Mouse (Mus musculus) megakaryocyte, adult 5-6 weeks (primary cell): ENCODE data around the gene Lcmt1. TPM values are rescaled to one million over a fixed set of nuclear protein-coding genes. Genes with fewer than 3 reads are reported as not detected.
A peak's percentile ranks its signal among the peaks of the same experiment; 100 is the strongest.

Experiments used
- ATAC-seq: 2 replicates; pipeline ENCODE4 v1.8.0; 2016; ENCODE audit warnings: mild to moderate bottlenecking, inconsistent platforms; ENCODE audit not compliant: poor library complexity, severe bottlenecking
- total RNA-seq, 2 experiments: library from RNA; stranded (forward) in 1 of 2; stranded (reverse) in 1 of 2; fragments of 153-499, 151-499 nt in 1 of 2; fragments of 221-1000, 200-1000 nt in 1 of 2; gene quantifications; 2 replicates each; pipeline versions ENCODE4 v1.2.3 to v1.2.4; 2015 to 2017

Lcmt1 gene
- total RNA-seq, 2 experiments from 2014 or later, result 23.4 to 30.1 TPM

GRCm38 (mm10) chr7:123397931-123398330, 28.3 kb downstream of the Lcmt1 start:
- ATAC-seq, result no peak

GRCm38 (mm10) chr7:123398828-123399227, 29.2 kb downstream of the Lcmt1 start:
- ATAC-seq, result peak; percentile 68

DNA sequence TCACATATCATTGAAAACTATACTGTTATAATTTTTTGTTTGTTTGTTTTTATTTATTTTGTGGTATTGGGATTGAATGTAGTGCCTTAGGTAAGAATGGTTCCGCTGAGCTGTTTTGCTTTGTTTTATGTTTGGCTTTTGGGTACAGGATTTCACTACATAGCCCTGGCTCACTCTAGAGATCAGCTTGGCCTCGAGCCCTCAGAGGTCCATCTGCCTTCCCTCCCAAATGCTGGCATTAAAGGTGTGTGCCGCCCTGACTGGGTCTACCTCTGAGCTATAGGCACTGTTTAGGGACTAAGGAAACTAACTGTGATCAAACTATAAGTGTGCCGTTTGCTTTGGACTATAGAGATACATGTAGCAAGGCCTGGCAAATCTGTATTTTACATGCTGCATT, 29.7 kb downstream of the Lcmt1 start:
- ATAC-seq, result no peak

DNA sequence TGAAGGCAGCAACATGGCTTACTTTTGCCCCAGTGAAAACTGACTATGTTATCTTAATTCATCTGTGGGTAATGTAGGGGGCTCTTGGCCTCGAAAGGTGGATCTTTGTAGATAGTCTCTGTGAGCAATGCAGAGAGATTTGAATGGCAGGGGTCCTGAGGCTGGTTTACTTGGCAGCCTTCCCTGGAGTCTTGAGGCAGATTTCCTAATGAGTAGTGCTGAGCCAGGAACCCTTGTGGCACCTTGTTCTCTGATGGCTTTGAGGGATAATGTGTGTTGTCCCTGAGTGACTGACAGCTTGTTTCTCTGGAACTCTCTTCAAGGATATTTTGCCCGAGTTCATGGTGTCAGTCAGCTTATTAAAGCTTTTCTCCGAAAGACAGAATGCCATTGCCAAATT, 31.5 kb downstream of the Lcmt1 start:
- no peak for ATAC-seq

DNA sequence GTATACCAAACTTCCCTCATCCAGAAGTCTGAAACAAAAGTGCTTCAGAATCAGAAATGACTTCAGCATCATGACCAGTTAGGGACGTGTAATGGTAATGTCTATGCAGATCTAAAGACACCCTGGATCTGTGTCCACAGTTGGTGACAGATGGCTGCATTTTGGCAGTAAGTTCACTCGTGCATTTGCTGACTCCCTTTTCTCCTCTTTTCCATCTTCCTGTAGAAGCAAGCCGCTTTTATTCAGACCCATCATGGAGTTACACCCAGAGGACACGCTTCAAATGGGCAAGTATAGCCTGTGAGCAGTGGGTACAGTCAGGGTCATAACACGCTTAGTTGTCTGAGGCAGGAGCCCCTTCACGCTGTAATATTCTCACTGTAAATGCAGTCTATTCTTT, 34.6 kb downstream of the Lcmt1 start:
- no peak for ATAC-seq

DNA sequence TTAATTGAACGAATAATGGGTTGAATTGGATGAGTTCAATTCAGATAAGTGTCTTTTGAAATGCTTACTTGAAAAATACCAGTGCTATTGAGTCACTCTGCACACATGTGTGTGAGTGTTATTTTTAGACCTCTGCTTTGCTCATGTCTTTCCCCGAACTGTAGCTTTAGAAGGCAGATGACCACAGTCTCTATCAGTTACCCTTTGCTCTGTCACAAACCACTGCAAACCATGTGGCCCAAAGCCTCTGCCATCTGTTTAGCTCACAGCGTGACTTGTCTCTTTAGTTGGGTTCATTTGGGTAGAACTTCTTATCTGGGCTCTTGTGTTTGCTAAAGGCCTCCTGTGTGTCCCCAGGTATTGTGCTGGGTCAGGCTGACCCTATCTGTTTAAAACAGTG, 36.0 kb downstream of the Lcmt1 start:
- ATAC-seq, result no peak

- ATAC-seq, result no peak
Observed at GRCm38 (mm10) chr7:123406988-123407387, 37.4 kb downstream of the Lcmt1 start.

DNA sequence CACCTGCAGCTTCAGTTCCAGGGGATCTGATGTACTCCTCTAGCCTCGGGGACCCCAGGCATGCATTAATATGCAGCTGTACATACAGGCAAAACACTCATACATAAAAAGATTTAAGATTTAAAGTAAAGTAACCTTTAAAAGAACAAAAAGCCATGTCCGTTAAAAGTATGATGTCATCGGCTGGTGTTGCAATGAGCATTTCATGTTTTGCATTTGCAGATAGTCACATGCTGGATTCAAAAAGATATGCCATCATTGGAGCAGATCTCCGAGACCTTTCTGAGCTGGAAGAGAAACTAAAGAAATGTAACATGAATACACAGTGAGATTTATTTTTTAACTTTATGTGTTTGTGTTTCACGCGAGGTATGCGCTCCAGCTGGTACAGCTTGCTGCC, 40.9 kb downstream of the Lcmt1 start:
- peak; percentile 49 for ATAC-seq

- ATAC-seq, result peak; percentile 94
Observed at GRCm38 (mm10) chr7:123411109-123411508, 41.5 kb downstream of the Lcmt1 start.

DNA sequence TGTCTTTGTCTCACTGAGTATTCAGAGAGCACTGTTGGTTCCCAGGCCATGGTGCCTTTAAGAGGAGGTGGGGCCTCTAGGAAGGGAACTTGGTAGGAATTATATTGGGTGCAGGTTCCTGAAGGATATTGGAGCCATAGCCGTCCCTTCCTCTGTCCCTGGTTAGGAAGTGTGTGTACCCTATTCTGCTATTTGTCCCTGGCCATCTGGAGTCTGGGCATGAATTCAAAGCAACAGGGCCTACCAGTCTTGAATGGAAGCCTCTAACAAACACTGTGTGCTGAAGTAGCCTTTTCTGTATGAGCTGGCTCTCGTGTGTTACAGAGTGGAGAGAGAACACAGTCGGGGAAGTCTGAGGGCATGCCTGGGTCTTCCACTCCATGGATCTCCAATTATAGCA, 42.6 kb downstream of the Lcmt1 start:
- ATAC-seq, result no peak

GRCm38 (mm10) chr7:123416803-123417202, 47.2 kb downstream of the Lcmt1 start:
- ATAC-seq, result no peak

GRCm38 (mm10) chr7:123417661-123418060, 48.1 kb downstream of the Lcmt1 start:
- ATAC-seq, result no peak

GRCm38 (mm10) chr7:123419984-123420383, 50.4 kb downstream of the Lcmt1 start:
- ATAC-seq, result no peak

DNA sequence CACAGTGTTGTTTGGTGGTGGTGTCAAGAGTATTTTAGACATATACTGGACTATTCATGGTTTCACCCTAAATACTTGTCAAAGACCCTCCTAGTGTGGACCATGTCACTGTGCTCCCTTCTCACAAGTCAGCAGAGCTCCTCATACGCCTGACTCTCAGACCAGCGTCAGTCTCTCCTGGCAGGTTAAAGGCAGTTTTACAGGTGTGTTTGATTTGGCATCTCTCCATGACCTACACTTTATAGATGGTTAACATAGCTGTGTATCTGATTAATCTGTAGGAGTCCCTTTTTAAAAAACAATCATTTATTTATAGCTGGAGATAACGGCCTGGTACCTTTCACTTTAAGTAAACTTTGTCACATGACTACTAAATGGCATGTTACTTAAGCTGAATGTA, 52.4 kb downstream of the Lcmt1 start:
- ATAC-seq, result no peak

GRCm38 (mm10) chr7:123424281-123424680, 54.7 kb downstream of the Lcmt1 start:
- no peak for ATAC-seq

DNA sequence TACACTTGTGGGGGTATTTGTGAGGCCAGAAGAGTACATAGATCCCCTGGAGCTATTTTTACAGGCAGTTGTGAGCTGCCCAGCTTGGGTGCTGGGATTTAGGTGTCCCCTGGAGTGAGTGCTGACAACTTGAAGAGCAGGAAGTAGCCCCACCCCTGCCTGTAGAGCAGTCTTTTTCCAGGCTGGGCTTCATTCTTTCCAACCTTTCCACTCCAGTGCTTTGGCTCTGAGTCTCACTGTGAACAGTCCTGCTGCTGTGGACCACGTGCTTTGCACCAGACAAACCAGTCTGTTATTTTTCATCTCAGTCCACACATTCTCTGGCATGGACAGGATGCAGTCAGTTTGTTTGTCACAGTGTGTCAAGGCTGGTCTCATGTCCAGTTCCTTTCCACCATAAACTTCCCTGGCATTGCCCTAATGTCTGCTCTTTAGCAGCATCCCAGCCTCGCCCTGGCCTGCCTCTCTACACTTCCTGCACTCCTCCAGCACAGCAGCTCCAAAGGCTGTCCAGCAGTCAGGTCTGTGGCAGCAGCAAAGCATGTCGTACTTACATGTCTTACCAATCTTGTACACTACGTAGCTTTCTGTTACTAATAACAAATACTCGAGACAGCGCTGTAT, 55.7 kb downstream of the Lcmt1 start:
- no peak for ATAC-seq

DNA sequence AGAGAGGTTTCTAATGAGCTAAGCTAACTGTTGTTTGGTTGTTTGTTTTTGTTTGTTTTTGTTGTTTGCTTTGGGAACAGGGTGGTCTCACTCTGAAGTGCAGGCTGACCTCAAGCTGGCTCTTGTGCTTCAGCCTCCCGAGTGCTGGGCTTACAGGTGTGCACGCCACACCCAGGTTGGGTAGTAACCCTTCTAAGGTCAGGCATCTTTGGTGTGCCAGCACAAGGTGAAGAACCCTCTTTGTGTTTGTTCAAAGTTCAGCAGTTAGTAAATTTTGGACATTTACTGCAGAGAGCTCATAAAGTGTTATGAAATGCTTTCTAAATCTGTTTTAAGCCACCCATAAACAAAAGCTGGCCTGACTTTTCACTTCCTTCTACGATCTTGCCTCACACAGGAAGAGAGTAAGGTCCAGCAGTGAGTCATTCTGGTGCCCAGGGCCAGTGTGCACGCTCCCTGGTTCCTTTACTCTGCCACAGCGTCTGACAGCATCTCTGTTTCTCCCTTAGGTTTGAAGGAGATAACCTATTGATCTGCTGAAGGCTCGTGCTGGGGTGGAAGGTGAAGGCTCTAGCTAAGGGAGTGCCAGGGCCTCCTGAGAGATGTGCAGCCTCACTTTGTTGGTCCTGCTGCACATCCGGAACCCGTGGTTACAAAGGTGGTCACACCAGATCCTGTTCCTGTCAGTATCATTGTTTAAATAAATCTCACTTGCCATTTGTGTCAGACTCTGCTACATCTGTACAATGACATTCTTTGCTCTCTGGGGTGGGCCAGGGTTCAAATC, 60.2 kb downstream of the Lcmt1 start:
- peak; percentile 96 for ATAC-seq

DNA sequence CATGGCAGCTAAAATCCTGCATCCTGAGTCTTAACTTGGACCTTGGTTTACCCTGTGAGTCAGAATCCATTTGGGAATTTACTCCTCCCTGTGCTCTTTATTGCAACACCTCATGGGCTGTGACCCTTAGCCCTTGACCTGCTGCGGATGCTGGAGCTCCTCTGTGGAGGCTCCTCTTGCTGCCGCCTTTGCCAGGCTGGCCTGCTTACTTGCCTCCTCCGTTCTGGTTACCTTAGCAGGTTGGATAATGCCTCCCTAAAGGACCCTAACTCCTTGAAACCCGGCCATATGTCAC, 60.8 kb downstream of the Lcmt1 start:
- peak; percentile 28 for ATAC-seq

DNA sequence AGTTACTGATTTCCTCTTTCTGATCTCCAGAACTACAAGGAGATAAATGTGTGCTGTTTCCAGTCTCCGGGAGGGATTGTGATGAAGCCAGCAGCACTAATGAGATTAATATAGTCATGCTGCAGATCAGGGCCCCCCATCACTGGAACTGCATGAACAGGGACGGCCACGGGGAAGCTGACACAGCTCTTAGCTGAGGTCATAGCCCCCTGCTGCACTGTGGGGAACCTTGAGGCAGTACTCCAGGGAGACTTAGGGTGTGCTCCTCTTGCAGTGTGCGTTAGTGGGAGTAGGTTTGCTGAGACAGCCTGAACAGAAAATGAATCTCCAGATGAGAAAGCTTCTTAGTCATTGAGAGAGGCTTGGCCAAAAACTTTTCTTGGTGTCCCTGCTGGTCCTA, 61.6 kb downstream of the Lcmt1 start:
- no peak for ATAC-seq

- no peak for ATAC-seq
Observed at GRCm38 (mm10) chr7:123442079-123442478, 72.5 kb downstream of the Lcmt1 start.

DNA sequence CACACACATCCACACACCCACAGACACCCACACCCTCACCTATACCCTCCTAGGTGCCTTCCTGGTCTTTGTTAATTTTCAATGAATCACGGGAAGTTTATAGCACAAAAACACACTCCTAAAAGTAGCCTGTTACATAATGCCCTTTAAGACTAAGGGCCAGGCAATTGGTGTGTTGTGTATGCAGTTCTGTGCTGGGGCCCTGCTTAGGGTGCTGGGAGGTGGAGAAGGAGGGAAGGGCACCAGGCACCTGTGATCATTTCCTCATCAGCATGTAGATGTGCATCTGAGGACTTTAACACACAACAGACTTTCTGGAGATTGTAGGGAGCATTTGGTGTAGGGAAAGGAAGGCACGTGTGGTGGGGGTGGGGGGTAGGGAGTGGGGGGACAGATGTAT, 79.2 kb downstream of the Lcmt1 start:
- no peak for ATAC-seq

- no peak for ATAC-seq
Observed at GRCm38 (mm10) chr7:123449676-123450075, 80.1 kb downstream of the Lcmt1 start.

DNA sequence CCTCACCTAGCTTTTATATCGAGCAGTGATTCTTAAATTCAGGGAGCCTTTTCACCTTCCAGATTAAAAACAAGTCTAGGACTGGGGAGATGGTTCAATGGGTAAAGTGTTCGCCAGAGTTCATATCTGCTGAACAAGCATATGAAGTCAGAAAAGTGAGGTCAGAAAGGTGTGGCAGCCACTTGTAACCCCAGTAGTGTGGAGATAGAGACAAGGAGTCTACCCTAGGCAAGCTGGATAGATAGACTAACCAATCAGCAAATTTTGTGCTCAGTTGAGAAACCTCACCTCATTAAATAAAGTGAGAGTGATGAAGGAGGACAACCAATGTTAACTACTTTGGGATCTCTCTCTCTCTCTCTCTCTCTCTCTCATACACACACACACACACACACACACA, 80.9 kb downstream of the Lcmt1 start:
- ATAC-seq, result no peak
